Mouse (Mus musculus): ENCODE results near the gene Als2cl. TPM values are rescaled to one million over a fixed set of nuclear protein-coding genes. Genes with fewer than 3 reads are reported as not detected.

Gene Als2cl
- total RNA-seq, 1 experiment from 2014 or later: 0.86 TPM

GRCm38 (mm10) chr9:110907838-110908630, 28.4 kb downstream of the Als2cl start:
- no peak for ATAC-seq (replicated peaks; ENCODE audit: insufficient number of reproducible peaks, low FRiP score, low TSS enrichment, poor library complexity, severe bottlenecking)

- no peak for ATAC-seq (replicated peaks; ENCODE audit: insufficient number of reproducible peaks, low FRiP score, low TSS enrichment, poor library complexity, severe bottlenecking)
These were observed 29.0 kb downstream of the Als2cl start for GRCm38 (mm10) chr9:110908631-110909016.

GRCm38 (mm10) chr9:110909371-110909967, 29.8 kb downstream of the Als2cl start:
- ATAC-seq (replicated peaks; ENCODE audit: insufficient number of reproducible peaks, low FRiP score, low TSS enrichment, poor library complexity, severe bottlenecking): no peak

GRCm38 (mm10) chr9:110914631-110915236, 35.1 kb downstream of the Als2cl start:
- ATAC-seq (replicated peaks; ENCODE audit: insufficient number of reproducible peaks, low FRiP score, low TSS enrichment, poor library complexity, severe bottlenecking): no peak

- ATAC-seq (replicated peaks; ENCODE audit: insufficient number of reproducible peaks, low FRiP score, low TSS enrichment, poor library complexity, severe bottlenecking): no peak
These were observed 35.8 kb downstream of the Als2cl start for GRCm38 (mm10) chr9:110915466-110915865.

GRCm38 (mm10) chr9:110916786-110917185, 37.1 kb downstream of the Als2cl start, which contains the start of gene Fam240a:
Gene Fam240a (minus strand): TSS chr9:110916861.
- ATAC-seq (replicated peaks; ENCODE audit: insufficient number of reproducible peaks, low FRiP score, low TSS enrichment, poor library complexity, severe bottlenecking): no peak

- no peak for ATAC-seq (replicated peaks; ENCODE audit: insufficient number of reproducible peaks, low FRiP score, low TSS enrichment, poor library complexity, severe bottlenecking)
These were observed 41.2 kb downstream of the Als2cl start for GRCm38 (mm10) chr9:110920665-110921419.

GRCm38 (mm10) chr9:110922759-110923158, 43.1 kb downstream of the Als2cl start:
- ATAC-seq (replicated peaks; ENCODE audit: insufficient number of reproducible peaks, low FRiP score, low TSS enrichment, poor library complexity, severe bottlenecking): no peak; the same call in 1 of the 2 replicates

- ATAC-seq (replicated peaks; ENCODE audit: insufficient number of reproducible peaks, low FRiP score, low TSS enrichment, poor library complexity, severe bottlenecking): no peak
These were observed 51.9 kb downstream of the Als2cl start for GRCm38 (mm10) chr9:110931573-110931972.

- ATAC-seq (replicated peaks; ENCODE audit: insufficient number of reproducible peaks, low FRiP score, low TSS enrichment, poor library complexity, severe bottlenecking): no peak
These were observed 54.3 kb downstream of the Als2cl start for GRCm38 (mm10) chr9:110933850-110934437.

- no peak for ATAC-seq (replicated peaks; ENCODE audit: insufficient number of reproducible peaks, low FRiP score, low TSS enrichment, poor library complexity, severe bottlenecking)
These were observed 56.3 kb downstream of the Als2cl start for GRCm38 (mm10) chr9:110935941-110936340.

- ATAC-seq (replicated peaks; ENCODE audit: insufficient number of reproducible peaks, low FRiP score, low TSS enrichment, poor library complexity, severe bottlenecking): no peak
These were observed 58.1 kb downstream of the Als2cl start for GRCm38 (mm10) chr9:110937506-110938490.

GRCm38 (mm10) chr9:110944265-110944664, 64.6 kb downstream of the Als2cl start:
- ATAC-seq (replicated peaks; ENCODE audit: insufficient number of reproducible peaks, low FRiP score, low TSS enrichment, poor library complexity, severe bottlenecking): no peak

- no peak for ATAC-seq (replicated peaks; ENCODE audit: insufficient number of reproducible peaks, low FRiP score, low TSS enrichment, poor library complexity, severe bottlenecking)
These were observed 65.7 kb downstream of the Als2cl start for GRCm38 (mm10) chr9:110945343-110945742.

GRCm38 (mm10) chr9:110945926-110946325, 66.3 kb downstream of the Als2cl start, which contains the start of gene Tdgf1:
Gene Tdgf1 (minus strand): TSS chr9:110946158.
- ATAC-seq (replicated peaks; ENCODE audit: insufficient number of reproducible peaks, low FRiP score, low TSS enrichment, poor library complexity, severe bottlenecking): no peak

GRCm38 (mm10) chr9:110946548-110947044, 66.9 kb downstream of the Als2cl start:
- no peak for ATAC-seq (replicated peaks; ENCODE audit: insufficient number of reproducible peaks, low FRiP score, low TSS enrichment, poor library complexity, severe bottlenecking)

GRCm38 (mm10) chr9:110947261-110947661, 67.6 kb downstream of the Als2cl start:
- no peak for ATAC-seq (replicated peaks; ENCODE audit: insufficient number of reproducible peaks, low FRiP score, low TSS enrichment, poor library complexity, severe bottlenecking)

Data from monocyte, adult 5-6 weeks (primary cell).